Mouse (Mus musculus) adrenal gland (tissue): ENCODE measurements at regions not wholly inside any gene's neighbourhood (a gene's known extent, or its start where the extent isn't known, plus 50 kb on each side); places are given as distances from the start of the nearest gene placed in this dataset.

ENCODE experiments used
- intact Hi-C: fragments of 180-260 bp; cut with DNase I; formaldehyde crosslinking; loops from one replicate; pipeline ENCODE4 v1.15.1; 2025

DNA sequence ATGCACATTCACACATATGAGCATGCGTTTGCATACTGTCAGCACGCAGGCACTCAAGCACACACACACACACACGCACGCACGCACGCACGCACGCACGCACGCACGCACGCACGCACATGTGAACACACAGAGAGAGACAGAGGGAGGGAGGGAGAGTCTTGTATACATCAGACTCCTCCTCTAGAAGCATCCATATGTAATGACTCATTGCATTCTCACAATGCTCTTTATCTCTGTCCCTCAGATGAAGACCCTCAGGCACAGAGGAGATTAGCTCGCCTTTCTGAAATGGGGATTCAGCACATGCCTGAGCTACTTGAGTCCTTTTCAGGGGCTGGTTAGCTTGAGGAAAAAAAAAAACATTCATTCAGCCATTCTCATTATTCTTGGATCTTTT lies 79.6 kb upstream of the 1700025G04Rik start:
- intact Hi-C loops, result no loop called here

DNA sequence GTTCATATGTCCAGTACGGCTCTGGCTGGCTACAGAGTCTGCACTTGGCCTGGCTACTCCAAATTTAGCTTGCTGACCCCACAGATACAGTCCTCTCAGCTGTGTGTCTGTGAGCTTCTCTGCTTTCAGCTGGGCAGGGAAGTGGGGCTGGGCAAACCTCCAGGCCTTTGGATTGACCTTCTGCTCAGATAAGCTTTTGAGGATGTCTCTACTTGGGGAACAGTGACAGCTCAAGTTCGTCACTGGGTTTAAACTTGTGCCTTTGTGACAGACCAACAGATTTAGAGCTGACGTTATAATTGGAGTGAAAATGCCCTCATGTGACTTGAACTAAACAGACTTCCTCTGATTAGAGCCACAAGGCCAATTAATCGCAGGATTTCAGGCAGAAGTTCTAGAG lies 78.4 kb upstream of the 1700025G04Rik start:
- intact Hi-C loops, result no loop called here

DNA sequence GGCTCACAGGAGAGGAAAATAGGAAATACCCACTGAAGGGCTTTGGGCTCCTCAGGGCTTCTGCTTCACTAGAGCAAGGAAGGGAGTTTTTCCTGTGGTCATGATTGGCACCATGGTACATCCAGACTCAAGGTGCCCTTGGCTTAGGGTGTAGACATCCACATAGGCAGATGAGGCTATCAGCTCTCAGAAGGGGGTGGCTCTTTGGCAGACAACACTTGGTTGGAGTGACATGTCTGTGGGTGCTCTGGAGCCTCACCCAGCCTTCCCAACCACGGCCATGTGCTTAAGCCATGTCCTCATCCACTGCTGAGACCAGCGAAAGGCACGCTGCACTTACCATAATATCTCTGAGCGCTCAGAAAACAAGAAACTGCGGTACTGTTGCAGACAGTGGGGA lies 77.8 kb upstream of the 1700025G04Rik start:
- intact Hi-C loops, result no loop called here

DNA sequence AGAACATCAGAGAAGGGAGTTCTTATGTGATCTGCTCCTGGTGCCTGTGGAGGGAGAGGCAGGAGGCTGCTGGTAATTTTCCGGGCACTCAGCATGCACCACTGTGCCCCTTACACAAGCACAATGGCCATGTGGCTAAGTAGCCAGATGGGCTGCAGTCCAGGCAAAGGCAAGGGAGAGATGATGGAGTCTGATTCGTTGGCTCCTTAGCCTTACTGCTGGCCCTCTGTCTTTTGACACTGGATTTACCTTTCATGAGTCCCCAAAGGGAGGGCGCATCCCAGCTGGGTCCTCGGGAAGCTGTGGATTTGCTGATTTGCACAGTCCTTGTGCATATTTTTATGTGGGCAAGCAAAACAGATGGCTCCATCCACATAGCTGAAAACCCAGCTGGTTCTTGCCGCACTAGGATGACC lies 75.6 kb upstream of the 1700025G04Rik start:
- intact Hi-C loops, result no loop called here

DNA sequence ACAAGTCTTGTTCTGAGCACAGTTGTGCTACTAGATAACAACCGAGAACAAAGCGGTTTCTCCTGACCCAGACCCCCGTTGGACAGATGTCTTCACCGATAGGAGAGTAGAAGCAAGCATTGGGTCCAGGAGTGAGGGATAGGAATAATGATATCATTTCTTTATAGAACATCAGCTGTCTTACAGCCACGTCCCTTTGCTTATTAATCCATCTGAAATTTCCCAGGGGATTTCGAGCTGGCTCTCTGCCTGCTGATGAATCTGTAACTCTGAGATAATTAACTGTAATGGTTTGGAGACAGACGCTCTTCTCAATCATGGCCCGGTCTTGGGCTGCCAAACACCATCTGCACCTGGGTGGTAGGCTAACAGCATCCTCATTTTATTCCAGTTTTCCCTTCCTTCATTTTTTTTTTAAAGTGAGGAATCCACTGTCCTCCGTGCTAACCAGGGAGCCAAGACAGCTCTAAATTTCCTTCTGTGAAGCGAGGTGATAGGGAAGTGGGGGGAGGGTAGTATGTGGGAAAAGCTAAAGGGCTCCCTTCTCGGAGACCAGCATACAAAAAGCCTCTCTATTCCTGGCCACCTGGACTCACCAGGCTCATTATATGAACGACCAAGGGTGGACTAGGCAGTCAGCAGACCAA lies 75.0 kb upstream of the 1700025G04Rik start:
- intact Hi-C loops, result loop anchor here (5.0 kb wide), 1 partner anchor 1427 kb away; no protein-coding TSS in a partner anchor

DNA sequence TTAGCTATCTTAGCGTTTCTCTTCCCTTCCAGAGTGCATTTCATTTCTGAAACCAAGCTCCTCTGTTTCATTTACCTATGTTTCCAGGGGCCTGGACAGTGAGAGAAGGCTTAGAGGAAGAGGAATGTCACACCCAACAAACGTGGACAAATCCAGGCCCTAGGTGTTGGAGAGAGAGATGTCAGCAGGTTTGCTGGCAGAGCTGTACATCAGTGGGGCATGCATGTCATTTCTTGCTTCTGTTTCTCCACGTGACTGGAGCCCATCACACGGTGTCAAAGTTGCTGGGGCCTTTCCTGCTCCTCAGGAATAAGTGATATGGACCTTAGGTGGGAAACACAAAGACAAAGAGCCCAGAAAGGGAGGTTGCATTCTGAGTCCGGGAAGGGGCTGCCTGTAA lies 74.3 kb upstream of the 1700025G04Rik start:
- intact Hi-C loops, result loop anchor here (5.0 kb wide), 1 partner anchor 1428 kb away; no protein-coding TSS in a partner anchor

DNA sequence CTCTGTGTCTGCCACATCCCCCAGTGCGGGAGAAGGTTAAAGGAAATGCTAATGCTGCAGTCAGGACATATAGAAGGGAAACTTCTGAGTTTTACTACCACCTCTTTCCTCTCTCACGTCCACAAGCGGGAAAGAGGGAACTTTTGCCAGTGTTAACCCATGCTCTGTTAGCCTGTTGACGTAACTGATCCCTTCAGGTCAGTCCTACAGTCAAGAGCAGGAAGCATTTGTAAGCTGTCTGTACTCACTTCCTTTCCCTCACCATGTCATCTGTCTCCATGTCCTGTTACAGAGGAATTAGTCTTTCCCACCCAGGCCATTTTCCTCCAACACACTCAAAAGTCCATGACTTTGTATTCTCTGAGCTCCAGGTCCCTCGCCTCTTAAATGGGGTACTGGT lies 62.5 kb upstream of the 1700025G04Rik start:
- intact Hi-C loops, result no loop called here

DNA sequence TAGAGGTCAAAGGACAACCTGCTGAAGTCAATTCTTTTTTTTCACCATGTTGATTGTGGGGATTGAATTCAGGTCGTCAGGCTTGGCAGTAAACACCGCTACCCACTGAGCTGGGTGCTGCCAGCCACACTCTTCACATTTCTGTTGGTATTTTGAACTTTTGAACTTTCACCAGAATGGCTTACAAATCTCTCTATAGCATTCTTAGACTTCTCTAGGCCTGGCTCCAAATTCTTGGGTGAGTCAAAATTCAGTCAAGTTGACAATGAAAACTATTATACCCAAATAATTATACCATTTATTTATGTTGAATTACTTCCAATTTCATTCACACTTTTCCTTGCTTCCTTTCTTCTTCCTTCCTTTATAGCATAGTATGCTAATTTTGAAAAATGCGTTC lies 58.8 kb upstream of the 1700025G04Rik start:
- intact Hi-C loops, result no loop called here

DNA sequence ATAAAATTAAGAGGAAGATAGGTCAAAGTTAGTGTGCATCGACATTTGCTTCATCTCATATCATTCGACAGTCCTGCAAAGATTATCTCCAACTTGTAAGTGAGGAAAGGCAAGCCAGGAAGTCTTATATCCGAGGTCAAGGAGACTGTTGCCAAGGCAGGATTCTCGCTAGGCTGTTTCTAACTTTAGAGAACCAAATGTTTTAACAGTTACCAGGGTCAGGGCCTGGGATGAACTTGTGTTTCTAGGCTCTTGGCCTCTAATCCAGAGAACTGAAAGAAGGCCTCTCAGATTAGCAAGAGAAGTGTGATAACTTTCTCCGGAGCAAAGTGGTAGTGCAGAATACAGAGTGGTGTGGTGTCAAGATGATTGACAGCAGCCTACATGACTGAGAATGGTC lies 50.2 kb upstream of the 1700025G04Rik start:
- intact Hi-C loops, result no loop called here
